Mouse (Mus musculus): ENCODE data around the gene Gm13889. TPM values are rescaled to one million over a fixed set of nuclear protein-coding genes. Genes with fewer than 3 reads are reported as not detected.

The Gm13889 gene
- polyA plus RNA-seq, 1 experiment: 0.99 TPM

DNA sequence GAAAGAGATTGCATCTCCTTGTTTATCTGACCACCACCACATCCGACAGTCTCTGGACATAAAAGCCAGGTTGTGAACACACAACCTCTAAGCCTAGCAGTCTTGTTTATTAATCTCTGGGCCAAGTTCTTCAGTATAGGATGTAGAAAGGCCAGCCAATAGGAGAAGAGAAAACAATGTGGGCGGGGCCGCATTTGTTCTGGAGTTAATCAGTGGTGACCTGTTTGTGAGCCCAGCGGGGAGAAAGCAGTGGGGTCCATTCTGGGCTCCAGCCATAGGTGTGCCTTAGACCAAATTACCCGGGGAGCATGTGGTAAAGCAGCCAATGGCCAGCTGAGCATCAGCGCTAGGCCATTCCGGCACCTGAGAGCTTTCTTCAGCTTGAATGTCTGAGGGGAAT lies 18.0 kb upstream of the Gm13889 start:
- Histone ChIP-seq H3K27ac (replicated peaks; ENCODE audit: low read depth, low read length) (no peak overlapping the region), H3K4me3 (ENCODE audit: insufficient read depth, low read depth, low read length) (no peak overlapping the region), H3K4me1 (ENCODE audit: control insufficient read depth, insufficient read depth, insufficient read length, low read length) (peaks cover 2% of the 10 kb centered on the region; the same call in 1 of the 2 replicates)

DNA sequence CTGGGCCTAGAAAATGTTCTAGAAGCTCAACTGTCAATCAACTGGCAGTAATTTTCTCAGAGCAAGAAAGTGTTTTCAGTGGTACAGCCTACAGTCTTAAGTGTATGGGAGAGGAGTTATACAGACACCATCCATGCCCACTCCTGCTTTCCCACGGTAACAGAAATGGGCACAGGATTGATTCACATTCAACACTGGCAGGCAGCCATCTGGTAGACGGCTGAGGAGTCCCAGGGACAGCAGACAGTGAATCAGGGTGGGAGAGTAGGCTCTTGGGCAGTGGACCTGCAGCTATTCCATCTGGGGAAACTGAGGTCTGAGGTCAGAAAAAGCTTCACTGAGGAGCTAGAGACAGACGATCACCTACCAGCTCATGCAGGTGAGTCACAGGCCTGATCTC lies 14.6 kb upstream of the Gm13889 start:
- H3K4me3 ChIP-seq (ENCODE audit: insufficient read depth, low read depth, low read length): no peak overlapping the region
- H3K4me1 ChIP-seq (ENCODE audit: control insufficient read depth, insufficient read depth, insufficient read length, low read length): no peaks in the 10 kb centered on the region
- H3K27ac ChIP-seq (replicated peaks; ENCODE audit: low read depth, low read length): no peak overlapping the region

DNA sequence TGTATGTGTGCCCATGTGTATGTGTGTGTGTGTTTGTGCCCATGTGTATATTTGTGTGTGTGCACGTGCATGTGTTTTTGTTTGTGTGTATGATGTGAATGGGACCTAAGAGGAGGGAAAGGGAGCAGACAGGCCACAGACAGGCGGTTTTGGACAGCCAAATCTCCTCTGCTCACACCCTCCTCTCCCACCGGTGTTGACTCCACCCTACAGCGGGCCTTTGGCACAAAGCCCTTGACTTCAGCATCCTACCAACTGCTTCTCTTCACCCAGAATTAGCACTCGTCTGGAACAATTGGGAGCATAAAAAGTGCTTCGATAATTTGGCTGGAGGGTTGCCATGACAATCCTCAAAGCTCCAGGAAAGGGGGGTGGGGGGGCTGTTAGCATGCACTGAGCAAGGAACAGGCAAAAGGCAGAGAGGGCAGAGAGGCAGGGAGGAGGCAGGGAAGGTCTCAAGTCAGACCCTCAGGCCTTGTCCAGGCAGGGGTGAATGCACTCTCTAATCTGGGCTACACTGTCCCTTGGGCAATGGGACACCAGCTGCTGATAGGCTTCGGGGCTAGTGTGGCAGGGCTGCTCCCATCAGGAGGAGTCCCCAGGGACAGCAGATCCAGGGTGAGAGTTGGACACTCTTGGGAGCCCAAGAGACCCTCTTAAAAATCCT lies 7.6 kb upstream of the Gm13889 start:
- Histone ChIP-seq H3K27ac (replicated peaks; ENCODE audit: low read depth, low read length) (no peak overlapping the region), H3K4me1 (ENCODE audit: control insufficient read depth, insufficient read depth, insufficient read length, low read length) (no peaks in the 10 kb centered on the region), H3K4me3 (ENCODE audit: insufficient read depth, low read depth, low read length) (no peak overlapping the region)

DNA sequence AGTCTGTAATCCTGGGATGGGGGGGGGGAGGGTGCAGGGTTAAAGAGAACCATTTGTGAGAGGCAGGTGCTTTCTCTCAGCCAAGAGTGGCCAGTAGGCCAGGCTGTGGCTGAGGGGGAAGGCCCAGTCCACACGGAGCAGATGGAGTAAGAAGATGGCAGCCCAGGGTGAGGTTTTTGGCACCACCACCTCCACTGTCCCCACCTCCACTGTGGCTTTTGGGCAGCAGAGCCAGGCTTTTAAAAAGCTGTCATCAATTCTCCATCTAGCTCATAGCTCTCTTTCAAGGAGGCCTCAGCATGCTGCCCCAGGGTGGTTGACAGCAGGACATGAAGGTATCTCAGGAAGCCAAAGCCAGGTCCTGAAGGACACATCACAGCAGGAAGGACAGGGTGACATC lies 6.8 kb upstream of the Gm13889 start:
- Histone ChIP-seq H3K27ac (replicated peaks; ENCODE audit: low read depth, low read length) (no peak overlapping the region), H3K4me3 (ENCODE audit: insufficient read depth, low read depth, low read length) (no peak overlapping the region), H3K4me1 (ENCODE audit: control insufficient read depth, insufficient read depth, insufficient read length, low read length) (no peaks in the 10 kb centered on the region)

DNA sequence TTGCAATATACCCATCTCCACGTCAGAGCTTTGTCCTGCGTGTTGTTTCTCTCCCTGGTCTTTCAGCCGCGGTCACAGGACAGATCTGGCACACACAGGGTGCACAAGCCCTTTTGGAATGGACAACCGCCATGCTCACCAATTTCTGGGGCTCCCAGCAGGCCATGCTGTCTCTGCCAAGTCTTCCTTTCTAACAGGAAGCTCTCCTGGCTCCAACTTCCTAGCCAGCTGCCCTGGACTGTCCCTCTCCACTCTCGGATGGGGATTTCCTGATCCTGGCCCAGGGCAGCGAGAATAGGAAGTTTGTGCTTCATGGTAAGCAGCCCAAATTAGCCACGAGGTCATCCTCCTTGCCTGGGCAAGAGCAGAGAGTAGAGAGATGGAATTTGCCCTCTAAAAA lies 4.7 kb upstream of the Gm13889 start:
- Histone ChIP-seq H3K4me3 (ENCODE audit: insufficient read depth, low read depth, low read length) (no peak overlapping the region), H3K4me1 (ENCODE audit: control insufficient read depth, insufficient read depth, insufficient read length, low read length) (no peaks in the 10 kb centered on the region), H3K27ac (replicated peaks; ENCODE audit: low read depth, low read length) (no peak overlapping the region)

DNA sequence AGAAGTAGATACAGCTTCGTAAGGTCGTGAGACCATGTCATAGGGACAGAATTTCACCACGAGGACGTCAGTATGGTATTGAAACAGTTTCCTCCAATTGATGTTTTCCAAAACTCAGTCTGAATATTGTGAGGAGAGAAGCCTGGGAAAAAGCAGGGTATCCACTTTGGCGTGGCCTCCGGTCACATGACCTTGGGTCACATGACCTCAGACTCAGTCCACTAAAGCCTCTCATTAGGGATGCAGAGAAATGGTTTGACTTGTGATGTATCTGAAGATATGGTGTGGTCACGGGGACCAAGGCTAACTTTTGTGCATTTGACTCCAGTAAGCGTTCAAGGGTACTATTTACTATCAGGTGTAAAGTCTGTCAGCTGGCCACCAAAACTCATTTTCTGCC lies 2.3 kb upstream of the Gm13889 start:
- H3K4me1 ChIP-seq (ENCODE audit: control insufficient read depth, insufficient read depth, insufficient read length, low read length): no peaks in the 10 kb centered on the region
- H3K27ac ChIP-seq (replicated peaks; ENCODE audit: low read depth, low read length): no peak overlapping the region

DNA sequence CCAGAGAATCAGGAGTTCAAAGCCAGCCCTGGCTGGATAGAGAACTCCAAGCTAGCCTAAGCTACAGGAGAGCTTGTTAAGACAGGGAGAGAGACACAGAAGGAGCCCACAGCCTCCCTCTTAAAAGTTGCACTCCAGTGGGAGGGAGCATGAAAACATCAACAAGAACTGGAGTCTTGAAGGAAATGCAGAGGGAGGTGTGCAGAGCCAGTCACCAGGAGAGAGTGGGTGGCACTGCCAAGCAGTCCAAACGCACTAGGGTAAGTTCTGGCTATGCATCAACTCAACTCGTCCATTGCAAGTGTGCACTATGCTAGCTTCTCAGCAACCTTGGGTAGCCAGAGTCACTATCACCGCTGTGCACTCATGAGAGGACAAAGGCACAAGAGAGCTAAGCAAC lies 1.2 kb upstream of the Gm13889 start:
- Histone ChIP-seq H3K4me1 (ENCODE audit: control insufficient read depth, insufficient read depth, insufficient read length, low read length) (no peaks in the 10 kb centered on the region), H3K4me3 (ENCODE audit: insufficient read depth, low read depth, low read length) (no peak overlapping the region), H3K27ac (replicated peaks; ENCODE audit: low read depth, low read length) (no peak overlapping the region)

More for the DNA sequence above, 2.3 kb upstream of the Gm13889 start:
- no peak overlapping the region for H3K4me3 ChIP-seq (ENCODE audit: insufficient read depth, low read depth, low read length)

DNA sequence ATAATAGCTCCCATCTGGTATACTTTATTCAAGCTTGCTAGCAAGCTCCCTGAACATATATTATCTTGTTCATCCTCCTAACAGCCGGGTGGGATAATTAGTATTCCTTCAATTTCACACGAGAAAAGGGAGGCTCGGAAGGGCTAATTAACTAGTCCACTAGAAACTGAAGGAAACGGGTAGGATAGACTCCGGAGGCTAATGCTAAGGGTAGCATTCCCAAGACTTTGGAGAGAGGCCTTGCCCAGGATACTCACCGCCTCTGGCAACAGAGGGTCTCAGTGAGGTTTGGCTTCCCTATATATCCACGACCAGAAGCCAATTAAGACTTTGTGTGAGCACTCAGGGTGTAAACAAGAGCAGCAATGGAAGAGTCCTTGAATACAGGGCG lies 779 bp upstream of the Gm13889 start:
- Histone ChIP-seq H3K4me1 (ENCODE audit: control insufficient read depth, insufficient read depth, insufficient read length, low read length) (no peaks in the 10 kb centered on the region), H3K27ac (replicated peaks; ENCODE audit: low read depth, low read length) (no peak overlapping the region), H3K4me3 (ENCODE audit: insufficient read depth, low read depth, low read length) (no peak overlapping the region)

DNA sequence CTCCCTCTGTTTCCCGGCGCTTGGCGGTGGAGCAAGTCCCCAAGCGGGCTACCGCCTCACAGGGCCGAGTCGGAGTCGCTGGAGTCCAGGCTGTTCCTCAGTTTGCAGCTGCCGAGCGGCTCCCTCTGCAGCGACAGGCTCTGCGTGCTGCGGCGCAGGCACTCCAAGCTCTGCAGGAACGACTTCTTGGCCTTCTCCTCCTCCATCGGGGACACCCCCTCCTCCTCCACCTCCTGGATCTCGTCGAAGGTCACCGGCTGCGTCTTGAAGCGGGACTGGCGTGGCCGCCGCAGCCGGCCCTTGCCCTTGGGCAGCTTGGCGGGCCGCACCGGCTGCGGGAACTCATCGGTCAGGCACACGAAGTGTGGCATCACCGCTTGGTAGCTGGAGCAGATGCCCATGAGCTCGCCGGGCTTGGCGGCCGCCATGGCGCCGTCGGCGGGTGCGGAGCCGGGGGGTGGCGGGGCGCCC lies 635 bp downstream of the Gm13889 start:
- Histone ChIP-seq H3K4me1 (ENCODE audit: control insufficient read depth, insufficient read depth, insufficient read length, low read length) (no peaks in the 10 kb centered on the region), H3K27ac (replicated peaks; ENCODE audit: low read depth, low read length) (no peak overlapping the region), H3K4me3 (ENCODE audit: insufficient read depth, low read depth, low read length) (peak overlapping the region; percentile 56)

DNA sequence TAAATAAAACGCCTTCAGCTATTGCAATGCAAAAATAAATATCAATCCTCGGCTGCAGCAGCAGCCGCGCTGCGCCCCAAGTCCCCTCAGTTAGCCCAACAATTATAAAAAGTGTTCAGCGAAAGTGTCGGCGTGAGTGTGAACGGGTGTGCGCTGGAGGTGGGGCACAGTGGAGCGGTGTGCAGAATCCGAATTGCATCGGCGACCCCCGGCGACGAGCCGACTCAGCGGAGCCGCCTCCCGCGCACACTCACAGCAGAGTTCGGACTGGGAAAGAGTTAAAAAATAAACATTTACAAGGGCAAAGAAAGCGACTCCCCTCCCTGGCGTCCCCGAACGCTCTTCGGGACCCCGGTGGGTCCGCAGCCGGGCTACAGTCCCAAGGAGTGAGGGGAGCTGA lies 1.1 kb downstream of the Gm13889 start:
- Histone ChIP-seq H3K4me1 (ENCODE audit: control insufficient read depth, insufficient read depth, insufficient read length, low read length) (no peaks in the 10 kb centered on the region), H3K27ac (replicated peaks; ENCODE audit: low read depth, low read length) (no peak overlapping the region), H3K4me3 (ENCODE audit: insufficient read depth, low read depth, low read length) (peak overlapping the region; percentile 56)

DNA sequence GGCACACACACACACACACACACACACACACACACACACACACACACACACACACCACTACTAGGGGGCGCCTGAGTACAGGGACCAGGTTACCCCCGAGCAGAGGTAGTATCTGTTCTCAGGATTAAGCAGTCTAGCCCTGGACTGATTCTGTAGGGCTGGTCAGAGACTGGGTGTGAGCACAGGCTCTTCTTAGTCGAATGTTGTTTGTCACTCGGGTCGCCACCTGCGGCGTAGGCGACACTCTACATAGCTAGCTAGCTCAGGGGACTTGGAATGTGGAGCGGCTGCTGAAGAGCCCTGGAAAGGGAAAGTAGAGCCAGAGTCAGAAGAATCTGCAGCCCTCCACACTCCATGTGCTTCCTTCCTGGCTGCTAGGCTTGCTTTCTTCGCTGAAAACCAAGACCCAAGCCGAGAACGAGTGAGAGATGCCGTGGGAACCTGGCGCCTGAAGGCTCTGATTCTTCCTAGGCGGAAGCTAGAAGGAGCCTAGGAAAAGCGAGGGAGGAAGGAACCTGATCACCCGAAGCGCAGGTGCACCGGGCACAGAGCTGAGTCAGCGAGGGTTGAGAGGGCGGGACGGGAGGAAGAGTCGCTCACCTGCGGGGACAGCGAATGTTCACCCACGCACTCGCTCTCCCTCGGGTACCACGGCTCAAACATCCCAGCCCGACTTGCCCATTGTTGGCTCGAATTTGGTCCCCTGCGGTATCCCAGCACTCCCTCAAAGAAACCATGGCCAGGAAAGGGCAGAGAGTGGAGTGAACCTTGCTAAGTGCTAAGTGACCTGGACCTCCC lies 2.0 kb downstream of the Gm13889 start:
- Histone ChIP-seq H3K4me3 (ENCODE audit: insufficient read depth, low read depth, low read length) (peak overlapping the region; percentile 16), H3K27ac (replicated peaks; ENCODE audit: low read depth, low read length) (no peak overlapping the region), H3K4me1 (ENCODE audit: control insufficient read depth, insufficient read depth, insufficient read length, low read length) (no peaks in the 10 kb centered on the region)

DNA sequence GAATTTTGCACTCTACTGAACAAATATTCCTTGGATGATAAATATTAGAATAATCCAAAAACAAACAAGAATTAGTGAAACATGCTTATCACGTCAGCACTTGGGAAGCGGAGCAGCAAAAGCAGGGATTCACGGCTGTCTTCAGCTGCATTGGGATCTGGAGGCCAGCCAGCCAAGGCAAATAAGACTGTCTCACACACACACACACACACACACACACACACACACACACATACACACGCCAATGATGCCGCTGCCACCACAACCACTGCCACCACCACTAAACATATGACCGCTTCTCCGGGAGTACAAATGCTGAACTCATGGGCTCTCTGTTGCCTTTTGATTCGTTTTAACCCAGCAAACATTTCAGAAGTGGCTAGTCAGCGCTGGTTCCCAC lies 3.3 kb downstream of the Gm13889 start:
- no peaks in the 10 kb centered on the region for H3K4me1 ChIP-seq (ENCODE audit: control insufficient read depth, insufficient read depth, insufficient read length, low read length)
- no peak overlapping the region for H3K4me3 ChIP-seq (ENCODE audit: insufficient read depth, low read depth, low read length)
- no peak overlapping the region for H3K27ac ChIP-seq (replicated peaks; ENCODE audit: low read depth, low read length)

DNA sequence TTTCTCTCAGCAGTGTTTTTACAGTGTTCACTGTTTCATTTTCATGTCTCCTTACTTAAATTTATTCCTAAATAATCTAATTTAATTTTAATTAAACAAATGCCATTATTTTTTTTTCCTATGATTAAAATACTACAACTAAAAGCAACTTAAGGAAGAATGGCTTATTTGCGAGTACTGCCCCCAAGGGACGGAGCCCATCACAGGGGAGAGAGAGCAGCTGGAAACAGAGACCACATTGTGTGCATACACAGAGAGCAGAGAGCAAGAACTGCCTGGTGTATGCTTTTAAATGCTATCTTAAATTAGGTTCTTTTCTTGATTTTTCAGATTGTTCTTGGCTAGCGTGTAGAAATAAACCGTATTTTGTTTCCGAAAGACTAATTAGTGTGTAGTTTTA lies 10.0 kb downstream of the Gm13889 start:
- Histone ChIP-seq H3K4me3 (ENCODE audit: insufficient read depth, low read depth, low read length) (no peak overlapping the region), H3K27ac (replicated peaks; ENCODE audit: low read depth, low read length) (no peak overlapping the region), H3K4me1 (ENCODE audit: control insufficient read depth, insufficient read depth, insufficient read length, low read length) (no peaks in the 10 kb centered on the region)

DNA sequence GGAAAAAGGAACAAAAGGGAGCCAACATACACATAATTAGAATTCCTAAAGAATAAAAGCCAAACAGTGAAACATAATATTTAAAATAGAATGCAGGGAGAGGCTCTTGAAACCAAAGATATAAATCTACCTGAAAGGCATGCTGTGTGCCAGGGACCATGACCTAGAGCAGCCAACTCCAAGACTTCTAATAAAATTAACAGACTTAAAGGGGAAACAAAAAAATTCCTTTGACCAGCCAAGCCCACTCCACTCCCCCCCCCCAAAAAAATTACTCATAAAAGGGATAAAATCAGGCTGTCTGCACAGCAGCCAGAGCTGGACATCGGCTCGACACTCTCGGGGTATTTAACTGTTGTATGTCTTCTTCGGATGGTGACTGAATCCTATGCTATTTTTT lies 12.1 kb downstream of the Gm13889 start:
- Histone ChIP-seq H3K4me3 (ENCODE audit: insufficient read depth, low read depth, low read length) (no peak overlapping the region), H3K4me1 (ENCODE audit: control insufficient read depth, insufficient read depth, insufficient read length, low read length) (no peaks in the 10 kb centered on the region), H3K27ac (replicated peaks; ENCODE audit: low read depth, low read length) (no peak overlapping the region)

DNA sequence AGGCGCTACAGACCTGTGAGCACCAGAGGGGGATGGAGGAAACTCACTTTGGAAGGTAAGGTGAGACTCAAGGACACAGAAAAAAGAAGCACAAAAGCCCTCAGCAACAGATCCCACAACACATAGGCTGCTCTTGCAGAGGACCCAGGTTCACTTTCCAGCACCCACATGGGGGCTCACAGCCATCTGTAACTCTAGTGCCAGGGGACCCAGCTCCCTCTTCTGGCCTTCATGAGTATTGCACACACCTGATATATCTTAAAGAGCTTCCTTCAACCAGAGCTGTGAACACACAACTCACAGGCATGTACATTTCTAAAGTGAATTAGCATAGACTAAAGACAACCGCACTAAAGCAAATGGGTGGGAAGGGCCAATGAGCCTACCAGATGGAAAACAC lies 12.9 kb downstream of the Gm13889 start:
- H3K4me1 ChIP-seq (ENCODE audit: control insufficient read depth, insufficient read depth, insufficient read length, low read length): no peaks in the 10 kb centered on the region
- no peak overlapping the region for H3K4me3 ChIP-seq (ENCODE audit: insufficient read depth, low read depth, low read length)

DNA sequence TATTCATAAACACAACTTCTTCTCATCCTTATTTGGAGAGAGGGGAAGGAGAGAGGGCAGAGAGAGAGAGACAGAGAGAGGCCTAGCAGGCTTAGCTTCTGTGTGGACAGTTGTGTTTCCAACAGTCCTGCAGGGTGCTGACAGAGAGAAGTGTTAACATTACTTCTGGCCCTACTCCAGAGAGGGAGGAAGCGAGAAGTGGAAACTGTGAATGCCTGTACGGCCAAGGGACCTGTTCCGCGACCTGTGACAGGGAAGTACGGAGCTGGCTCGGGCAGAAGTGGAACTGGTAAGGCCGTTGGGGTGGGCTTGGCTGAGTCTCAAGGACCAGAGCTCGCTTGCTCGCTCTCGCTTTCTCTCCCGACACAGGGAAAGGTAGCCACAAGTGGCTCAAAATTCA lies 15.3 kb downstream of the Gm13889 start:
- Histone ChIP-seq H3K4me3 (ENCODE audit: insufficient read depth, low read depth, low read length) (no peak overlapping the region), H3K4me1 (ENCODE audit: control insufficient read depth, insufficient read depth, insufficient read length, low read length) (no peaks in the 10 kb centered on the region), H3K27ac (replicated peaks; ENCODE audit: low read depth, low read length) (no peak overlapping the region)

More for the DNA sequence above, 12.9 kb downstream of the Gm13889 start:
- H3K27ac ChIP-seq (replicated peaks; ENCODE audit: low read depth, low read length): no peak overlapping the region
